Mouse (Mus musculus) heart, adult 8-10 months (tissue): ENCODE measurements around the gene Sap25. TPM values are rescaled to one million over a fixed set of nuclear protein-coding genes. Genes with fewer than 3 reads are reported as not detected.

Experiments
- total RNA-seq, 4 experiments: library from RNA; stranded (reverse); gene quantifications; 2 replicates each; pipeline ENCODE4 v1.2.4; 2022

The Sap25 gene
- total RNA-seq, 4 experiments from 2014 or later, result 1.6 to 4.0 (median 2.8) TPM

Other genes starting within 250 kb of the Sap25 start
- gene Zan, start 164.3 kb upstream of the Sap25 start, total RNA-seq, result not detected
- gene Pop7, start 138.8 kb upstream of the Sap25 start, total RNA-seq, result 10 to 100 TPM; 15.0 to 18.3 (median 16.2) TPM
- 10 to 100 TPM; 25.5 to 37.3 (median 27.2) TPM for gene Gigyf1, start 122.8 kb upstream of the Sap25 start, total RNA-seq
- gene Epo, start 108.1 kb upstream of the Sap25 start, total RNA-seq, result not detected
- 100 to 1,000 TPM; 243 to 256 (median 246) TPM for gene Gnb2, start 107.8 kb upstream of the Sap25 start, total RNA-seq
- not detected for gene Actl6b, start 87.8 kb upstream of the Sap25 start, total RNA-seq
- gene Tfr2, start 71.5 kb upstream of the Sap25 start, total RNA-seq, result under 1 TPM in 1 of 4 experiments, not detected in 3; 0.09 TPM
- gene Mospd3, start 40.3 kb upstream of the Sap25 start, total RNA-seq, result 10 to 100 TPM in 3 of 4 experiments, 1 to 10 TPM in 1; 9.0 to 17.6 (median 14.4) TPM
- gene Pcolce, start 27.6 kb upstream of the Sap25 start, total RNA-seq, result 10 to 100 TPM; 38.9 to 46.0 (median 42.2) TPM
- gene Fbxo24, start 12.3 kb upstream of the Sap25 start, total RNA-seq, result under 1 TPM; 0.19 to 0.29 (median 0.23) TPM
- gene Lrch4, start 12.2 kb upstream of the Sap25 start, total RNA-seq, result 10 to 100 TPM; 13.1 to 17.8 (median 17.1) TPM
- gene Gm20605, start 12.2 kb upstream of the Sap25 start, total RNA-seq, result 1 to 10 TPM; 2.3 to 4.2 (median 2.7) TPM
- under 1 TPM; 0.30 to 0.94 (median 0.56) TPM for gene Irs3, start 4.4 kb downstream of the Sap25 start, total RNA-seq
- 10 to 100 TPM; 13.1 to 23.0 (median 15.4) TPM for gene Agfg2, start 43.4 kb downstream of the Sap25 start, total RNA-seq
- under 1 TPM; 0.35 to 0.89 (median 0.81) TPM for gene Nyap1, start 100.3 kb downstream of the Sap25 start, total RNA-seq
- gene Tsc22d4, start 104.4 kb downstream of the Sap25 start, total RNA-seq, result 100 to 1,000 TPM; 237 to 281 (median 242) TPM
- 10 to 100 TPM in 1 of 4 experiments, 1 to 10 TPM in 3; 7.9 to 12.7 (median 8.6) TPM for gene Ppp1r35, start 137.5 kb downstream of the Sap25 start, total RNA-seq
- gene Mepce, start 146.3 kb downstream of the Sap25 start, total RNA-seq, result 10 to 100 TPM; 28.9 to 34.2 (median 31.4) TPM
- gene Zcwpw1, start 146.5 kb downstream of the Sap25 start, total RNA-seq, result under 1 TPM; 0.31 to 0.57 (median 0.54) TPM
- 1 to 10 TPM in 3 of 4 experiments, under 1 TPM in 1; 0.87 to 4.1 (median 2.1) TPM for gene Pilra, start 194.9 kb downstream of the Sap25 start, total RNA-seq
- 1 to 10 TPM in 2 of 4 experiments, under 1 TPM in 2; 0.44 to 2.8 (median 1.1) TPM for gene Pilrb1, start 216.8 kb downstream of the Sap25 start, total RNA-seq
- 1 to 10 TPM in 1 of 4 experiments, under 1 TPM in 2, not detected in 1; 0.65 to 5.4 (median 0.75) TPM for gene Pilrb2, start 230.5 kb downstream of the Sap25 start, total RNA-seq